Mouse (Mus musculus) ES-Bruce4 (cell line): Measurements from ENCODE around the gene Peak1.

Experiments
- CTCF ChIP-seq: IDR thresholded peaks from one replicate; pipeline ENCODE4 v1.8.1; 2011; ENCODE audit warnings: low read depth, low read length
- EP300 ChIP-seq: IDR thresholded peaks from 2 replicates; pipeline ENCODE4 v1.6.1; 2011; ENCODE audit warnings: low read depth, low read length; ENCODE audit not compliant: insufficient read depth
- POLR2A ChIP-seq: IDR thresholded peaks from one replicate; pipeline ENCODE4 v1.8.1; 2011; ENCODE audit warnings: low read length; ENCODE audit not compliant: insufficient read depth

GRCm38 (mm10) chr9:56290019-56290418 lies 127.8 kb downstream of the Peak1 start:
- no peak for TF ChIP-seq CTCF
- TF ChIP-seq POLR2A, result no peak
- TF ChIP-seq EP300, result no peak
